ENCODE assay signal across 9 mouse cellular contexts in genomic region chr3:142674607-142675006, GRCm38 (mm10). TPM values are rescaled to one million over a fixed set of nuclear protein-coding genes. Genes with fewer than 3 reads are reported as not detected.
DNase-seq lines count a peak whose midpoint lies in the region; ATAC-seq and TF ChIP-seq lines count a peak whose summit lies in the region.
"Had no signal": no experiment of that assay in that cellular context is flagged by ENCODE, and none has a peak within 500 bp of the region (broad histone marks: within the 10 kb centered on the region; RNA-seq: fewer than 3 reads in every experiment).

No protein-coding gene starts in this region.

- no peak overlapping the region for H3K4me3 ChIP-seq in left cerebral cortex, adult 2 months
- H3K4me3 ChIP-seq: liver, embryonic 15.5 days had no signal

- no peak overlapping the region for H3K27ac ChIP-seq in left cerebral cortex, adult 2 months
- H3K27ac ChIP-seq: liver, embryonic 15.5 days had no signal

- peak; percentile 61 for TF ChIP-seq CTCF in left cerebral cortex, adult 2 months (IDR thresholded peaks at IDR 0.05)

- no peak for DNase-seq in left cerebral cortex, adult 2 months (ENCODE audit: extremely low spot score in 1 of 2, low spot score in 2 of 2)
- DNase-seq in left cerebral cortex, postnatal 36 days (ENCODE audit: low spot score in 2 of 2), result no peak
- peak; percentile 44 for DNase-seq in NIH3T3 (ENCODE audit: low read depth)
- no peak for DNase-seq in right cerebral cortex, postnatal 36 days (ENCODE audit: low spot score in 2 of 2)
- DNase-seq: heart, postnatal 14 days had no signal

- intact Hi-C loops in left cerebral cortex, adult 2 months (cut with DNase I), result loop anchor here (2.0 kb wide), 1 partner anchor 184 kb away; no protein-coding TSS in a partner anchor
- intact Hi-C loops in left cerebral cortex, postnatal 36 days (cut with DNase I), result loop anchor here (10.0 kb wide), 1 partner anchor 180 kb away; the partner anchor contains the start of gene Gbp5

- ATAC-seq in CD4-positive, CD25-positive, alpha-beta regulatory T cell, adult 4 months, result peak; percentile 81
- 0 out of 2 replicates have a peak, but pooled peaks have one; percentile 50 for ATAC-seq in megakaryocyte-erythroid progenitor cell, adult 5-6 weeks (replicated peaks; ENCODE audit: low FRiP score, low TSS enrichment, poor library complexity, severe bottlenecking)
- no peak for ATAC-seq in cerebellum, adult (ENCODE audit: insufficient number of reproducible peaks, low FRiP score, low TSS enrichment)

RNA-seq across cellular contexts. Expression of gene Kyat3, which starts 26.2 kb away (rescaled TPM):
- total RNA-seq in left cerebral cortex, adult 2 months (2021), result 1 to 10 TPM; 5.1 to 7.6 TPM
- 1 to 10 TPM; 4.0 to 6.8 TPM for total RNA-seq in left cerebral cortex, postnatal 36 days (2021)
- polyA plus RNA-seq in CD4-positive, CD25-positive, alpha-beta regulatory T cell, adult 4 months (2017; shearing (Covaris generic)), result 1 to 10 TPM; 5.5 to 7.8 TPM
- total RNA-seq in megakaryocyte-erythroid progenitor cell, adult 5-6 weeks (2014; fragmentation: Nextera tagmentation), result 6.1 and 13.5 TPM in 2 replicates
- total RNA-seq in megakaryocyte-erythroid progenitor cell, adult 5-6 weeks (2017), result 11.6 and 15.1 TPM in 2 replicates

RNA-seq across cellular contexts. Expression of gene Gbp2, which starts 54.2 kb away (rescaled TPM):
- 1 to 10 TPM; 1.3 to 1.7 TPM for total RNA-seq in left cerebral cortex, adult 2 months (2021)
- total RNA-seq in left cerebral cortex, postnatal 36 days (2021), result 1 to 10 TPM; 1.3 to 2.0 TPM
- 100 to 1,000 TPM; 157 to 166 TPM for polyA plus RNA-seq in CD4-positive, CD25-positive, alpha-beta regulatory T cell, adult 4 months (2017; shearing (Covaris generic))
- 2.4 and 2.6 TPM in 2 replicates for total RNA-seq in megakaryocyte-erythroid progenitor cell, adult 5-6 weeks (2014; fragmentation: Nextera tagmentation)
- total RNA-seq in megakaryocyte-erythroid progenitor cell, adult 5-6 weeks (2017), result 9.7 and 11.4 TPM in 2 replicates
